Comparison of ENCODE assay signal across 1 mouse cellular context in genomic region chr11:70247136-70247845, GRCm38 (mm10).
TF ChIP-seq lines count a peak whose summit lies in the region.

No protein-coding gene starts in this region.

TF ChIP-seq in MEL, 35 proteins besides CTCF, POLR2A, EP300 and RAD21 (continued from another document):
- peak; percentile 41 for TF ChIP-seq SMC3 (IDR thresholded peaks at IDR 0.05; ENCODE audit: low read depth, low read length)
- TF ChIP-seq JUND (IDR thresholded peaks at IDR 0.05; ENCODE audit: low read depth, low read length): no peak
- no peak for TF ChIP-seq MEF2A (IDR thresholded peaks at IDR 0.05; ENCODE audit: extremely low read depth, insufficient replicate concordance, low read depth, low read length, poor library complexity, severe bottlenecking)
- TF ChIP-seq NELFE (IDR thresholded peaks at IDR 0.05; ENCODE audit: low read depth, low read length): no peak
- no peak for TF ChIP-seq ZNF384 (IDR thresholded peaks at IDR 0.05; ENCODE audit: low read depth, low read length)
- peak; percentile 46; the same call in 1 of the 2 replicates for TF ChIP-seq GATA1 (IDR thresholded peaks at IDR 0.05; ENCODE audit: low read depth, low read length)
- TF ChIP-seq MXI1 (IDR thresholded peaks at IDR 0.05; ENCODE audit: low read depth, low read length): no peak
- TF ChIP-seq MAX (IDR thresholded peaks at IDR 0.05; ENCODE audit: low read length): no peak
- TF ChIP-seq SIN3A (IDR thresholded peaks at IDR 0.05; ENCODE audit: low read length): no peak
- no peak for TF ChIP-seq MAFK (IDR thresholded peaks at IDR 0.05; ENCODE audit: borderline replicate concordance, low read depth, low read length)
- no peak for TF ChIP-seq MYB (IDR thresholded peaks at IDR 0.05; ENCODE audit: low read depth, low read length)
- TF ChIP-seq TCF12 (IDR thresholded peaks at IDR 0.05; ENCODE audit: low read depth, low read length): no peak
- no peak for TF ChIP-seq NRF1 (IDR thresholded peaks at IDR 0.05; ENCODE audit: insufficient read depth, low read depth, low read length, poor library complexity, severe bottlenecking)
- no peak for TF ChIP-seq UBTF (IDR thresholded peaks at IDR 0.05; ENCODE audit: borderline replicate concordance, insufficient read depth, low read depth, low read length)
